Mouse (Mus musculus) cerebellum, adult 11-12 months (tissue): ENCODE measurements around the gene Olfr531.

Experiments
- DNase-seq: peaks from one replicate; pipeline ENCODE4 v3.0.0; 2022

Gene Olfr531

DNA sequence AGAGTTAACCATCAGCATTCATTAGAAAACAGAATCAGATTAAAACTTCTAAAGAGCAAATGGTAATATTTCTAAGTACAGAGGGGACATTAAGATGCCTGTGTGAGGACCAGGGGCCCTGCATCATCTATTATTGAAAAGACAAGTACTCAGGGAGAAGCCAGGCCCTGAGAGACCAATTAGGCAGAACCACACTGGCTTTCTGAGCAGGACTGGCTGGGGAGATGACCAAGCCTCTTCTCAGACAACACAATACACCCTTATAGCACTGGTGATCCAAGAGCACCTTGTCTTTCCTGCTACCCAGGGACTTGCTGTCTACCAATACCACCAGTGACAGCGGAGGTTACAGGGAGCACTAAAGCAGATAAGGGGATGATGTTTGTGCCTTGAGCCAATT lies at the start of gene Olfr531:
Gene Olfr531 (minus strand): TSS at position 101 of the 400 bp plus-strand sequence.
- DNase-seq, result no peak

GRCm38 (mm10) chr7:140443141-140443540 lies 40.4 kb upstream of the Olfr531 start:
- no peak for DNase-seq

DNA sequence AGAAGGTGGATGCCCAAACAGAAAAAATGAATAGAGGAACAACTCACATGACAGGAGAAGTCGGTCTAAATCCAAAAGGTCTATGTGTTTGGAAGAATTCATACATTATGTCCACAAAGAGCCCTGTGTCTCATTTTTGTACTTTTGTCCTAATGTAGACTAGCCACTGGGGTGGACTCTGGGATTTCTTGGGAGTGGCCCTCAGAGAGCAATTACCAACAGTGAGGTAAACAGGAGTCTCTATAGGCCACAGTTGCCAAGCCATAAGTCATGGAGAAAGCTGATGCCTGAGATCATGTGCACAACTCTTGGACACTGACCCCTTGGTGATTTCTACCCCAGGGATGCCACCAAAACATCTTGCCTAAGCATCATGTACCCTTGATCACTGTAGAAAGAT lies 18.8 kb upstream of the Olfr531 start, which contains the start of gene Olfr532:
Gene Olfr532 (minus strand): TSS at position 101 of the 400 bp plus-strand sequence.
- DNase-seq, result no peak

GRCm38 (mm10) chr7:140376911-140377310 lies 25.8 kb downstream of the Olfr531 start:
- no peak for DNase-seq

GRCm38 (mm10) chr7:140376231-140376630 lies 26.5 kb downstream of the Olfr531 start, which contains the start of gene Olfr530:
Gene Olfr530 (minus strand): TSS chr7:140376331.
- DNase-seq, result no peak

DNA sequence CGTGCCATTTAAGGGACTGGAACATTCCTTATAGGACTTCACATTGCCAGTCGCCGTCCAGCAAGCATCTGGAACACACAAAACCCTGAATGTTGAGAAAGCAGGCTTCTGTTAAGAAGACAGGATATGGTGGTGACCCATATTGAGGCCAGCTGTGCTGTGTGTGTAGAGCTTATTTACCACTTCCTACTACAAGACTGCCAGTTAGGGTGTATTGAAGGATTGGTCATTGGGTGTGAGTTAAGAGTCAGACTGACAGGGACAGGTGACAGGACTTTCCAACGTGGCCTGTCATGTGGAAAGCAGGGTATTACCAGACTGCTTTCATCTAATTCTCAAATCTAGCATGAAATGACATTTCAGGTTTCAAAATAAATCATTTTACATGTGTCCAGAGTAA lies 28.4 kb downstream of the Olfr531 start:
- DNase-seq, result no peak

DNA sequence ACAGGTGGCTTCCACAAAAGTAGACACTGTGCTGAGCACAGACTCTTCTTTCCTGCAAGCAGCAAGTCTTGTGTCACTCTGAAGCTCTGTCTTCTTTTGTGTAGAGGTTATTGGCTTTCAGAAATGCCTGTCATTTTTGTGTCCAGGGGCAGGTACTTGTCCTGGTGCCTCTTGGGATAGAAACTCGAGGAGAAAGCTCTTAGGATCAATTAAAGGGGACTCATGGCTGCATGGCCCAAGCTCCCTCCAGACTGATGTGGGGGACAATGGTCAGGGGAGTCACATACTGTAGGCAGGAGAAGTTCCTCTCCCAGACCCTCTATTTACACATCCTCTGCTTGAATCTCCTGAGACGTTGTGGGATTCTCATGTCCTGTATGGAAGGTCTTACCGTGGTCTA lies 41.1 kb downstream of the Olfr531 start, which contains the start of gene Olfr60:
Gene Olfr60 (minus strand): TSS at position 101 of the 400 bp plus-strand sequence.
- DNase-seq, result no peak
